Mouse (Mus musculus): ENCODE results near the gene Myo3b. TPM values are rescaled to one million over a fixed set of nuclear protein-coding genes. Genes with fewer than 3 reads are reported as not detected.
A peak's percentile ranks its signal among the peaks of the same experiment; 100 is the strongest.

Myo3b gene
- polyA plus RNA-seq, 1 experiment = 0.14 TPM

DNA sequence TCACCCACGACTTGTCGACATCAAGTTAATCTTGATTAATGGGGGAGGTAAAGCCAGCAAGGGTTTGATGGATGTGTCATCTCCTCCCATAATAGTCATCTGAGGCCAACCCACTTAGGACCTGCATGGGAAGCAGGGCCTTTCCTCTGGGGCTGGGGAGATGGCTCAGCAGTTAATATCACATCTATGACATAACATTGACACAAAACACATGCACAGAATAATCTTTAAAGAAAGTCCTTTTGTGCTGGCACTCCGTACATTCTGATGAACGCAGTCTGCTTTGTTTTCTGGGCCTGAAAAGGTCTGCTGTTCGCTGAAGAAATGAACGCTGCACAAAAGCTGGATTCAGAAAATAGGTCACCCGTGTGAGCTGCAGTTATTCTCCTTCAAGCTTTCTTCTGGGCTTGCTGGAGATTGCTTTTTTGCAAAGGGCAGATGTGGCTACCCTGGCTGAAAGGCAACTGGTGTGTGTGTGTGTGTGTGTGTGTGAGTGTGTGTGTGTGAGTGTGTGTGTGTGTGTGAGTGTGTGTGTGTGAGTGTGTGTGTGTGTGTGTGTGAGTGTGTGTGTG lies 26.9 kb downstream of the Myo3b start:
- H3K36me3 ChIP-seq (ENCODE audit: control insufficient read depth, insufficient read depth, low read length) = no peaks in the 10 kb centered on the region
- no peaks in the 10 kb centered on the region for H3K4me1 ChIP-seq (ENCODE audit: control insufficient read depth, insufficient read depth, low read length)
- TF ChIP-seq POLR2A (IDR thresholded peaks at IDR 0.05; ENCODE audit: control insufficient read depth, low read depth, low read length) = no peak
- no peak for TF ChIP-seq CTCF (IDR thresholded peaks at IDR 0.05; ENCODE audit: control insufficient read depth, insufficient read depth, insufficient replicate concordance, low read depth, low read length)
- no peaks in the 10 kb centered on the region for H3K27me3 ChIP-seq (ENCODE audit: control insufficient read depth, insufficient read depth, low read length)
- H3K4me3 ChIP-seq (ENCODE audit: control insufficient read depth, low read depth, low read length) = no peak overlapping the region
- H3K27ac ChIP-seq (ENCODE audit: control insufficient read depth, insufficient read depth, low read depth, low read length) = no peak overlapping the region

DNA sequence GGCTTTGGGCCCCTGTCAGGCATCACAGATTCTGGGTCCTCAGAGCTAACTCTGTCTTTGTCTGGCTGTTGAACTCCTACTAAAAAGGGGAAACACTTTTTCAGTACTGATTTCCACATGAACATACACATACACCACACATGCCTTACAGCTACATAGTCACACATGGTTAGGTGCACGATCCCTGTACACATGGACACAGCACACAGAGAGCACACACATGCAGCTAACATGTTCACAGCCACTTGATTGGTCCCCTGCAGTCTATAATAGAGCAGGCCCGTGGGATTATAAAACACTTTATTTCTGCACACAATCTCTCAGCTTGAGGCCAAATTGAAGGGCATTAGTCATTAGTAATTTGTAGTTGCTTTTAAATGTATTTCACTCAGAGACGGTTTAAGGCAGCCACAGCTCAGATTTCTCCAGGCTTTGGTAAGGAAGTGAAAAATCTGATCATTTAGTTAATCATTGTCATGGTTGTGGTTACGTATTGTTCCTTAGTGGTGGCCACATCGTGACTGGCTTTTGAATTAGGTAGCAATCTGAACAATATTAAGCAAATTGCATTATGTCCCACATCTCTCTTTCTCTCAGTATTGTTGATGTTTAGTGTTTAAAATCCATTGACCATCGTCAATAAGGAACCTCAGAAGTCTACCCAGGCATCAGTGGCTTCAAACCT lies 27.6 kb downstream of the Myo3b start:
- H3K36me3 ChIP-seq (ENCODE audit: control insufficient read depth, insufficient read depth, low read length) = no peaks in the 10 kb centered on the region
- no peaks in the 10 kb centered on the region for H3K4me1 ChIP-seq (ENCODE audit: control insufficient read depth, insufficient read depth, low read length)
- no peak overlapping the region for H3K4me3 ChIP-seq (ENCODE audit: control insufficient read depth, low read depth, low read length)
- no peak overlapping the region for H3K27ac ChIP-seq (ENCODE audit: control insufficient read depth, insufficient read depth, low read depth, low read length)
- no peaks in the 10 kb centered on the region for H3K27me3 ChIP-seq (ENCODE audit: control insufficient read depth, insufficient read depth, low read length)
- TF ChIP-seq CTCF (IDR thresholded peaks at IDR 0.05; ENCODE audit: control insufficient read depth, insufficient read depth, insufficient replicate concordance, low read depth, low read length) (no peak), POLR2A (IDR thresholded peaks at IDR 0.05; ENCODE audit: control insufficient read depth, low read depth, low read length) (no peak)

DNA sequence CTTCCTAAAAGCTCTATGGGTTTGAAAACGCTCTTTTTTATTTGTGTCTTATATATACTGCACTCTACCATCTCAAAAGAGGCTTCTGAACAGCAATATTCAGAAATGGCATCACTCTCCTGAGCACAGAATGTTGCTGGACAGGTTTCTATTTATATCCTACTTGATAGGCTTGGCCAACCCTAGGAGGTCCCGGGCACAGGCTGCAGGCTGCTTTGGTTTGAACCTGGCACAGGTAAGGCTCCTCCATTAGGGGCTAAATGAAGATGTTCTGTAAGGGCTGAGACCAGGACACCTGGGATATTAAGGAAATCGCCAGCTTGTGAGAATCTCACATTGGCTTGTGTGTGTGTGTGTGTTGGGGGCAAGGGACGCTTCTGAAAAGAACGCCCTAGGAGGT lies 30.9 kb downstream of the Myo3b start:
- no peaks in the 10 kb centered on the region for H3K4me1 ChIP-seq (ENCODE audit: control insufficient read depth, insufficient read depth, low read length)
- TF ChIP-seq POLR2A (IDR thresholded peaks at IDR 0.05; ENCODE audit: control insufficient read depth, low read depth, low read length) (no peak), CTCF (IDR thresholded peaks at IDR 0.05; ENCODE audit: control insufficient read depth, insufficient read depth, insufficient replicate concordance, low read depth, low read length) (no peak)
- H3K27ac ChIP-seq (ENCODE audit: control insufficient read depth, insufficient read depth, low read depth, low read length) = no peak overlapping the region
- no peak overlapping the region for H3K4me3 ChIP-seq (ENCODE audit: control insufficient read depth, low read depth, low read length)
- H3K36me3 ChIP-seq (ENCODE audit: control insufficient read depth, insufficient read depth, low read length) = no peaks in the 10 kb centered on the region
- H3K27me3 ChIP-seq (ENCODE audit: control insufficient read depth, insufficient read depth, low read length) = no peaks in the 10 kb centered on the region

DNA sequence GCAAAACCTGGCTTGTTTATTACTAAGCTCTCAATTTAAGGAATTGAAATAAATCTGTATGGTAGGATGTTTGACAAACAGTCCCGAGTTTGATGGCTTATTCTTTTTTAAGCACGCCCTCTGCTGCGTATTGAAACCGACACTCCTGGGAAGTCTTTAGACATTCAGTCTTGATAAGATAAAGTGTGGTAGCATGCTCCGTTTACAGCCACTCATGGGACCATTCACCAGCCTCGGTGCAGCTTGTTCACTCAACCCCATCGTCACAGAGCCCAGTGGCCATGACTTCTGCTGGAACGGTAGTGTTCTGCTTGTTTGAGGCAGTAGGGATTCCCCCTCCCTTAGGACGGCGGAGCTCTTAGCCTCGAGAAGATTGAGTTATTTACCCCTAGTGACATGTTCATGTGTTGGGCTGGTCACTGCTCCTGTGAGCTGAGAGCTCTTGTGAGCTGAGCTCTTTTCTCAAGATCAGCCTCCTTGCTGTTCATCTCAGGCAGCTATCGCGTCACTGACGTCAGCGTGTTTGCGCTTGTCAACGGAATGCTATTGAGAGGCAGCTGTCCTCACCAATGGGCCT lies 44.6 kb downstream of the Myo3b start:
- H3K4me3 ChIP-seq (ENCODE audit: control insufficient read depth, low read depth, low read length) = peak overlapping the region; percentile 27
- H3K36me3 ChIP-seq (ENCODE audit: control insufficient read depth, insufficient read depth, low read length) = no peaks in the 10 kb centered on the region
- no peaks in the 10 kb centered on the region for H3K27me3 ChIP-seq (ENCODE audit: control insufficient read depth, insufficient read depth, low read length)
- H3K4me1 ChIP-seq (ENCODE audit: control insufficient read depth, insufficient read depth, low read length) = no peaks in the 10 kb centered on the region
- TF ChIP-seq POLR2A (IDR thresholded peaks at IDR 0.05; ENCODE audit: control insufficient read depth, low read depth, low read length) (no peak), CTCF (IDR thresholded peaks at IDR 0.05; ENCODE audit: control insufficient read depth, insufficient read depth, insufficient replicate concordance, low read depth, low read length) (no peak)
- no peak overlapping the region for H3K27ac ChIP-seq (ENCODE audit: control insufficient read depth, insufficient read depth, low read depth, low read length)

DNA sequence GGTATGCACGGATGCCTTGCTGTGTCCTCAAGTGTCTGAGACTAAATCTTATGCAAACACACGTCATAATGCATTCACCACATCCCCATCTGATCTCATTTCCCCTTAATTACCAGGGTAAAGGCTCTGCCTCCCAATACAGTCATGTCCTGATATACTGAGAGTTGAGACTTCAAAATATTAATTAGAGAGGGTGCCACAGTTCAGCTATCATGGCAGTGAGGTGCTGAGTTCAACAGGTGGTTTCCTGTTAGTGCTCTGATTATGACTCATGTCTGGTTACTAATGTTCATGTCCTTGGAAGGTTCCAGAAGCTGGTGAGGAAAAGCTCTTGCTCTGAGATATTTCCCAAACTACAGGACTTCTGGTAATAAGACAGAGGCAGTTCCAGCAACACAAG lies 52.3 kb downstream of the Myo3b start:
- H3K27me3 ChIP-seq (ENCODE audit: control insufficient read depth, insufficient read depth, low read length) = no peaks in the 10 kb centered on the region
- H3K27ac ChIP-seq (ENCODE audit: control insufficient read depth, insufficient read depth, low read depth, low read length) = no peak overlapping the region
- H3K4me3 ChIP-seq (ENCODE audit: control insufficient read depth, low read depth, low read length) = no peak overlapping the region
- no peaks in the 10 kb centered on the region for H3K36me3 ChIP-seq (ENCODE audit: control insufficient read depth, insufficient read depth, low read length)
- no peaks in the 10 kb centered on the region for H3K4me1 ChIP-seq (ENCODE audit: control insufficient read depth, insufficient read depth, low read length)
- TF ChIP-seq CTCF (IDR thresholded peaks at IDR 0.05; ENCODE audit: control insufficient read depth, insufficient read depth, insufficient replicate concordance, low read depth, low read length) (no peak), POLR2A (IDR thresholded peaks at IDR 0.05; ENCODE audit: control insufficient read depth, low read depth, low read length) (no peak)

DNA sequence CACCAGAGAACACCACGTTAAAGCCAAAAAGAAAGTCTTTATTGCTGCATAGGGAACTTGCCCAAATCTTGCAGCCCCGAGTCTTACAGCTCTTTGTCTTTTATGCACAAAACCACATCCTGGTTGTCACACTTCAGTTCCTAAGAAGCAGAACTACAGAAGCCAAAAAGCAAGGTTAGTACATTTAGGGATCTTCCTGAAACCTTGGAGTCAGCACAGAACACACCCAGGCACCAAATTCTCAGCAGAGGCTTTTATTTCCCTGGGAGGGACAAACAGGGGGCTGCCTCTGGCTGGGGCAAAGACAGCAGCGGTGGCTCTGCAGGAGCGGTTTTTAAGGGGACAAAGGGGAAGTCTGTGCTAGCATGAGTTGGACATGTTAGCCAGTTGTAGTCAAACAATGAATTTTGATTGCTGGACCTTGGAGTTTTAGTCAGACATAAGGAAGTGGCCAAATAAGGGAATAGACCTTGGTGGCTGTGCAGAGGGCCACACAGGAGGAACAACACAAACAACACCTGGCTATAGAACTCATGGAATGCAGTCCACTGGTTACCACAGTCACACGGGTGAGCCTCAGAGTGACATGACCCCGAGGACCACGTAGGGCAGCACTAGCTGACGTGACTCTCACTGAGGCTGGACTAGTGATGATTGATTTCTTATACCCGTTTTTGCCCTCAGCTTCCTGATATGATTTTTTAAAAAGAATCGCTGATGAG lies 53.0 kb downstream of the Myo3b start:
- no peaks in the 10 kb centered on the region for H3K27me3 ChIP-seq (ENCODE audit: control insufficient read depth, insufficient read depth, low read length)
- TF ChIP-seq POLR2A (IDR thresholded peaks at IDR 0.05; ENCODE audit: control insufficient read depth, low read depth, low read length) (no peak), CTCF (IDR thresholded peaks at IDR 0.05; ENCODE audit: control insufficient read depth, insufficient read depth, insufficient replicate concordance, low read depth, low read length) (no peak)
- H3K36me3 ChIP-seq (ENCODE audit: control insufficient read depth, insufficient read depth, low read length) = no peaks in the 10 kb centered on the region
- H3K4me3 ChIP-seq (ENCODE audit: control insufficient read depth, low read depth, low read length) = no peak overlapping the region
- H3K27ac ChIP-seq (ENCODE audit: control insufficient read depth, insufficient read depth, low read depth, low read length) = no peak overlapping the region
- no peaks in the 10 kb centered on the region for H3K4me1 ChIP-seq (ENCODE audit: control insufficient read depth, insufficient read depth, low read length)

DNA sequence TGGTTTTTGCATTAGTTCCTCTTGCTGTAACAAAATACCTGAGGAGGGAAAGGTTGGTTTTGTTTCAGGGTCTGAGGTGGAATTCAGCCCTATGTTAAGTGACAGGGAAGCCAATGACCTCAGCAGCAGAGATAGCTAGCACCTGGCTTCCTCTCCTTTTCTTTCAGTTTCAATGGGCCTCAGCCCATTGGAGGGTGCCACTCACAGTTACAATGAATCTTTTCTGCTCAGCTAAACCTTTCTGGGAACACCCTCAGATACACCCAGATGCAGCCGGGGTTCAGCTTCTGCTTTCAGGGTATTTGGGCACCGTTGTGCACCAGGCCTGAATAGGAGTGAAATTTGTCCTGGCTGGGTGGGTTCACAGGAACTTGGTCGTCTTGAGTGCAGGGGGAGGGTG lies 53.7 kb downstream of the Myo3b start:
- Histone ChIP-seq H3K4me1 (ENCODE audit: control insufficient read depth, insufficient read depth, low read length) (no peaks in the 10 kb centered on the region), H3K27me3 (ENCODE audit: control insufficient read depth, insufficient read depth, low read length) (no peaks in the 10 kb centered on the region), H3K4me3 (ENCODE audit: control insufficient read depth, low read depth, low read length) (no peak overlapping the region), H3K27ac (ENCODE audit: control insufficient read depth, insufficient read depth, low read depth, low read length) (no peak overlapping the region), H3K36me3 (ENCODE audit: control insufficient read depth, insufficient read depth, low read length) (no peaks in the 10 kb centered on the region)
- TF ChIP-seq POLR2A (IDR thresholded peaks at IDR 0.05; ENCODE audit: control insufficient read depth, low read depth, low read length) (no peak), CTCF (IDR thresholded peaks at IDR 0.05; ENCODE audit: control insufficient read depth, insufficient read depth, insufficient replicate concordance, low read depth, low read length) (no peak)
